Comparison of ENCODE assay signal across 16 mouse cellular contexts in genomic region chr13:96664419-96664974, GRCm38 (mm10).
"Had no signal": no experiment of that assay in that cellular context is flagged by ENCODE, and none has a peak within 500 bp of the region (broad histone marks: within the 10 kb centered on the region; RNA-seq: fewer than 3 reads in every experiment).

No protein-coding gene starts in this region.

- H3K9me3 ChIP-seq: limb, embryonic 13.5 days; lung, embryonic 15.5 days; midbrain, embryonic 13.5 days; stomach, embryonic 15.5 days had no signal

- DNase-seq: kidney, adult 8-10 months; kidney, postnatal 25 days; left cerebral cortex, postnatal 4 days; lung, postnatal 14 days; right cerebral cortex, postnatal 14 days; thymus, adult 2 months; thymus, postnatal 25 days had no signal

- H3K27me3 ChIP-seq: limb, embryonic 13.5 days; lung, embryonic 15.5 days; midbrain, embryonic 13.5 days; stomach, embryonic 15.5 days had no signal

- H3K4me2 ChIP-seq: limb, embryonic 13.5 days; lung, embryonic 15.5 days; midbrain, embryonic 13.5 days; stomach, embryonic 15.5 days had no signal

- ATAC-seq: inflammation-experienced regulatory T-cells, adult 6 months; intestine, postnatal 0 days; midbrain, embryonic 13.5 days had no signal

- H3K4me3 ChIP-seq: left cerebral cortex, adult 2 months; limb, embryonic 13.5 days; lung, embryonic 15.5 days; midbrain, embryonic 13.5 days; stomach, embryonic 15.5 days had no signal

- H3K9ac ChIP-seq: limb, embryonic 13.5 days; liver, embryonic 14.5 days; lung, embryonic 15.5 days; midbrain, embryonic 13.5 days; stomach, embryonic 15.5 days had no signal

- H3K27ac ChIP-seq: left cerebral cortex, adult 2 months; limb, embryonic 13.5 days; liver, embryonic 14.5 days; lung, embryonic 15.5 days; macrophage; midbrain, embryonic 13.5 days; stomach, embryonic 15.5 days had no signal
